Mouse (Mus musculus) hindbrain, embryonic 16.5 days (tissue): Measurements from ENCODE around the gene Ammecr1. TPM values are rescaled to one million over a fixed set of nuclear protein-coding genes. Genes with fewer than 3 reads are reported as not detected.

Source experiments
- ATAC-seq: fragments of 200-750 bp; cut with Nextera tagmentation; 2 replicates; pipeline ENCODE4 v1.8.0; 2017; ENCODE audit warnings: moderate TSS enrichment, moderate library complexity
- H3K27ac ChIP-seq: fragments of 300-500 bp; sonication (generic); 2 replicates; pipeline ENCODE4 v1.5.1; 2014; ENCODE audit warnings: low read depth, mild to moderate bottlenecking, control low read depth, low read length, moderate library complexity
- H3K27me3 ChIP-seq: fragments of 300-500 bp; sonication (generic); replicated peaks from 2 replicates; pipeline ENCODE4 v1.6.1; 2014; ENCODE audit warnings: low read length; ENCODE audit not compliant: control insufficient read depth, insufficient read depth
- H3K36me3 ChIP-seq: fragments of 300-500 bp; sonication (generic); 2 replicates; pipeline ENCODE4 v1.6.1; 2014; ENCODE audit warnings: mild to moderate bottlenecking, low read length, moderate library complexity, mixed read lengths; ENCODE audit not compliant: control insufficient read depth, insufficient read depth
- H3K4me1 ChIP-seq: fragments of 300-500 bp; sonication (generic); 2 replicates; pipeline ENCODE4 v1.6.1; 2014; ENCODE audit warnings: low read depth, low read length; ENCODE audit not compliant: control insufficient read depth, insufficient read depth
- H3K4me2 ChIP-seq: fragments of 300-500 bp; sonication (generic); 2 replicates; pipeline ENCODE4 v1.6.1; 2014; ENCODE audit warnings: mild to moderate bottlenecking, low read length, control low read depth, moderate library complexity
- H3K4me3 ChIP-seq: fragments of 300-500 bp; sonication (generic); 2 replicates; pipeline ENCODE4 v1.5.1; 2014; ENCODE audit warnings: mild to moderate bottlenecking, low read length, control low read depth, moderate library complexity
- H3K9ac ChIP-seq: fragments of 300-500 bp; sonication (generic); 2 replicates; pipeline ENCODE4 v1.6.1; 2014; ENCODE audit warnings: low read depth, mild to moderate bottlenecking, control low read depth, low read length, moderate library complexity
- H3K9me3 ChIP-seq: fragments of 300-500 bp; sonication (generic); 2 replicates; pipeline ENCODE4 v1.6.1; 2014; ENCODE audit warnings: mild to moderate bottlenecking, low read length, moderate library complexity; ENCODE audit not compliant: control insufficient read depth
- WGBS: fragments of 180-500 bp; shearing (Covaris S2); extraction: QIAGEN DNeasy Blood & Tissue Kit; methylation state at CpG from one replicate; pipeline ENCODE4 v1.1.7; 2014; 5-methylcytosine and 5-hydroxymethylcytosine counted together
- polyA plus RNA-seq: library from polyadenylated mRNA; unstranded; fragments of >200 nt; fragmentation: Nextera tagmentation; extraction: Ambion mirVana; gene quantifications from 2 replicates; pipeline ENCODE4 v1.2.1, GENCODE M21; 2015

Gene Ammecr1
- polyA plus RNA-seq: 1.8 and 2.6 TPM in 2 replicates

GRCm38 (mm10) chrX:142966008-142966966 lies at the start of gene Ammecr1:
Gene Ammecr1, minus strand, starts transcription at chrX:142966728.
- H3K9me3 ChIP-seq: no peaks in the 10 kb centered on the region
- peak within 1 kb of the TSS; percentile 77 for H3K9ac ChIP-seq
- peak within 1 kb of the TSS; percentile 62 for H3K4me3 ChIP-seq
- ATAC-seq: peak; percentile 95
- H3K4me2 ChIP-seq: peak within 1 kb of the TSS; percentile 56
- H3K36me3 ChIP-seq: no peaks in the 10 kb centered on the region
- no peaks in the 10 kb centered on the region; the same call in 1 of the 2 replicates for H3K4me1 ChIP-seq
- H3K27ac ChIP-seq: peak within 1 kb of the TSS; percentile 92
- H3K27me3 ChIP-seq: no peaks in the 10 kb centered on the region
- 18% methylated on average over 66 of the region's 112 CpGs for WGBS

DNA sequence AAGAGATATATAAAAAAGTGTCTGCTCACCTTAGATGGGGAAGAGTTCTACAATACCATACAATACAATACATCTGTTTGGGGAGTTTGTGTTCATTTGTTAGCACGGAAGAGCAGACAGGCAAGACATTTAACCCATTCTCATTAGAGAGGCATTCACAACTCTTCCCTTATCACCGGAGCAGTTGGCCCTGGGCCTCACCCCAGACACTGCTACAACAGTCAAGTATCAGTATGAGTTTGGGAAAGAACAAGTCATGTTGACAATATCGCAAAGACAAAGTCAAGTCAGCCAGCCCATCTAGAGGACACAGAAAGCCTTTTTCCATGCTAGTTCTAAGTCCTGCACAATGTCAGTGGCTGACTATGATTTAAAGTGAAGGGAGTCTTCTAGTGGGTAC lies 47.6 kb upstream of the Ammecr1 start:
- H3K9ac ChIP-seq: no peak overlapping the region
- H3K4me1 ChIP-seq: no peaks in the 10 kb centered on the region
- no peak overlapping the region for H3K4me3 ChIP-seq
- H3K9me3 ChIP-seq: no peaks in the 10 kb centered on the region
- no peak overlapping the region for H3K27ac ChIP-seq
- H3K36me3 ChIP-seq: no peaks in the 10 kb centered on the region
- no peaks in the 10 kb centered on the region; the same call in 1 of the 2 replicates for H3K27me3 ChIP-seq
- WGBS: 89% methylated on average over 3 of the region's 3 CpGs
- ATAC-seq: no peak
- no peak overlapping the region for H3K4me2 ChIP-seq

GRCm38 (mm10) chrX:143012334-143012733 lies 45.8 kb upstream of the Ammecr1 start:
- H3K36me3 ChIP-seq: no peaks in the 10 kb centered on the region
- no peak overlapping the region for H3K4me3 ChIP-seq
- no peaks in the 10 kb centered on the region for H3K9me3 ChIP-seq
- WGBS: 93% methylated on average over 3 of the region's 3 CpGs
- no peak for ATAC-seq
- no peak overlapping the region for H3K4me2 ChIP-seq
- no peak overlapping the region for H3K27ac ChIP-seq
- H3K9ac ChIP-seq: no peak overlapping the region
- H3K27me3 ChIP-seq: no peaks in the 10 kb centered on the region; the same call in 1 of the 2 replicates
- no peaks in the 10 kb centered on the region for H3K4me1 ChIP-seq

DNA sequence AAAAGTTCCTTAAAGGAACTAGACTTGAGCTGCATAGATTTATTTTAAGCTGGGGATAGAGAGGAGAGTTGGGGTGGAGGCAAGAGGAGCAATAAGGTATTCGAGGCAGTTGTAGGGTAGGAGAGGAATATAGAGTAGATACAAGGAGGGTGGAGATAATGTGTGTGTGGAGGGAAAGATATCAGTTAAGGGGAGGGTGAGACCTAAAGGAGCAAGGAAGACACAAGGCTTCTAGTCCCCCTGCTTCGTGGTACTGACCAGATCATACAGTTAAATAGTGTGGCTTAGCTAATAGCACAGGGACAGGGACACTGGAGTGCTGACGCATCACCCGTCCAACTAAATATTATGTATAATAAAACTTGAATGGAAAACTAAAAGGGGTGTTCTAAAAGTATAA lies 45.3 kb upstream of the Ammecr1 start:
- no peaks in the 10 kb centered on the region for H3K9me3 ChIP-seq
- H3K27me3 ChIP-seq: no peaks in the 10 kb centered on the region; the same call in 1 of the 2 replicates
- H3K9ac ChIP-seq: no peak overlapping the region
- ATAC-seq: no peak
- no peak overlapping the region for H3K4me3 ChIP-seq
- 78% methylated on average over 4 of the region's 4 CpGs for WGBS
- no peak overlapping the region for H3K27ac ChIP-seq
- no peaks in the 10 kb centered on the region for H3K36me3 ChIP-seq
- no peaks in the 10 kb centered on the region for H3K4me1 ChIP-seq
- H3K4me2 ChIP-seq: no peak overlapping the region

DNA sequence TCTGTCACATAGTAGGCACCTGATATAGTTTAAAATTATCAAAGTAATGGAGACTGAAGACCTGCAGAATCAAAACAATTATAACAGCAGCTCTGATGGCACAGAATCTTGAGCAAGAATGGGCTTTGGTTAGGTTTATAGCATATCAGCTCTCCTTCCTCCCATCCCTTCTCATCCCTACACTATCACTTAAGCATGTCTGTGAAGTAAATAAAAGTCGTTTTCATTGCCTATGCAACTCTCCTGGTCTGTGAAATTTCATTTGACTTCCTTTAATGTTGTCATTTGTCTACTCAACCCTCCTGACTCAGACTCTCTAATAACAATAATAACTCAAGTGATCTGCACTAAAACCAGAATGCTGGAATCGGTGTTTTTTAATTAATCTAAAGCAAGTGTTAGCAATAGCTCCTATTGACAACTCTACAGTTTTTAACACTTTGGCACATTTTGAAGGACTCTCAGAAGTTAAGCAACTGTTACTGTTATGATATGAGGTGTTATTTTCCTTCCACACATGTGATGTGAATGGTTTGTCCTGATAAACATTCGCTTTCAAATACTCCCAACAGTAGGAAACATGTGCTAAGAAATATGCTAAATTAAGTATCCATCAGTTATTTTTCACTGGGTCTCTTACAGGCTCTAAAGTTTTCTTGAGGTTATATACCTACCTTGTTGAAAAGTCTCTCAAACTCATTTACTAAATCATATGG lies 37.8 kb upstream of the Ammecr1 start:
- no peak for ATAC-seq
- WGBS: 84% methylated on average over 3 of the region's 3 CpGs

GRCm38 (mm10) chrX:142997214-142997613 lies 30.7 kb upstream of the Ammecr1 start:
- ATAC-seq: no peak

More for the DNA sequence above, 37.8 kb upstream of the Ammecr1 start:
- Histone ChIP-seq H3K9ac (no peak overlapping the region), H3K27me3 (0 out of 2 replicates have a peak, but pooled peaks cover 5% of the 10 kb centered on the region), H3K36me3 (no peaks in the 10 kb centered on the region), H3K9me3 (no peaks in the 10 kb centered on the region), H3K4me2 (no peak overlapping the region), H3K4me1 (no peaks in the 10 kb centered on the region), H3K27ac (no peak overlapping the region), H3K4me3 (no peak overlapping the region)

GRCm38 (mm10) chrX:142994514-142994913 lies 28.0 kb upstream of the Ammecr1 start:
- WGBS: 56% methylated on average over 2 of the region's 2 CpGs
- H3K4me3 ChIP-seq: no peak overlapping the region
- H3K27me3 ChIP-seq: no peaks in the 10 kb centered on the region
- no peaks in the 10 kb centered on the region for H3K36me3 ChIP-seq
- no peaks in the 10 kb centered on the region for H3K4me1 ChIP-seq
- no peak for ATAC-seq
- H3K9me3 ChIP-seq: no peaks in the 10 kb centered on the region
- no peak overlapping the region for H3K27ac ChIP-seq
- H3K9ac ChIP-seq: no peak overlapping the region
- no peak overlapping the region for H3K4me2 ChIP-seq

More at GRCm38 (mm10) chrX:142997214-142997613, 30.7 kb upstream of the Ammecr1 start:
- 84% methylated on average over 1 of the region's 1 CpGs for WGBS
- Histone ChIP-seq H3K9me3 (no peaks in the 10 kb centered on the region), H3K4me3 (no peak overlapping the region), H3K4me2 (no peak overlapping the region), H3K9ac (no peak overlapping the region), H3K27me3 (0 out of 2 replicates have a peak, but pooled peaks cover 3% of the 10 kb centered on the region), H3K36me3 (no peaks in the 10 kb centered on the region), H3K27ac (no peak overlapping the region), H3K4me1 (no peaks in the 10 kb centered on the region)

GRCm38 (mm10) chrX:142984170-142984569 lies 17.6 kb upstream of the Ammecr1 start:
- Histone ChIP-seq H3K27ac (no peak overlapping the region), H3K9me3 (no peaks in the 10 kb centered on the region), H3K4me1 (no peaks in the 10 kb centered on the region), H3K9ac (no peak overlapping the region), H3K36me3 (no peaks in the 10 kb centered on the region), H3K4me2 (no peak overlapping the region), H3K27me3 (no peaks in the 10 kb centered on the region; the same call in 1 of the 2 replicates), H3K4me3 (no peak overlapping the region)
- WGBS: 88% methylated on average over 3 of the region's 3 CpGs
- no peak for ATAC-seq

GRCm38 (mm10) chrX:142983638-142984037 lies 17.1 kb upstream of the Ammecr1 start:
- H3K9ac ChIP-seq: no peak overlapping the region
- no peaks in the 10 kb centered on the region for H3K4me1 ChIP-seq
- 73% methylated on average over 6 of the region's 6 CpGs for WGBS
- no peaks in the 10 kb centered on the region for H3K9me3 ChIP-seq
- no peak overlapping the region for H3K4me2 ChIP-seq
- no peak overlapping the region for H3K27ac ChIP-seq
- no peak overlapping the region for H3K4me3 ChIP-seq
- H3K27me3 ChIP-seq: no peaks in the 10 kb centered on the region; the same call in 1 of the 2 replicates
- ATAC-seq: no peak
- no peaks in the 10 kb centered on the region for H3K36me3 ChIP-seq
